Mouse (Mus musculus) inflammation-experienced regulatory T-cells, adult 6 months (primary cell): ENCODE measurements around the gene Naif1. TPM values are rescaled to one million over a fixed set of nuclear protein-coding genes. Genes with fewer than 3 reads are reported as not detected.

Experiments used
- ATAC-seq: one replicate; pipeline ENCODE4 v1.8.0; 2017
- polyA plus RNA-seq, 3 experiments: library from polyadenylated mRNA; unstranded; fragments of 100-300 nt; shearing (Covaris generic); gene quantifications; one replicate each; pipeline ENCODE4 v1.2.1; 2017

Gene Naif1
- 1 to 10 TPM; 4.6 to 6.0 (median 4.8) TPM for polyA plus RNA-seq

GRCm38 (mm10) chr2:32449761-32450754 is at the start of gene Naif1:
Naif1 (plus strand) TSS chr2:32450457.
- ATAC-seq, result no peak

- peak; percentile 83 for ATAC-seq
These were observed 45.6 kb upstream of the Naif1 start for GRCm38 (mm10) chr2:32404663-32405062.

GRCm38 (mm10) chr2:32407144-32407824 is 43.0 kb upstream of the Naif1 start:
- ATAC-seq, result no peak

GRCm38 (mm10) chr2:32408429-32409424 is 41.5 kb upstream of the Naif1 start:
- no peak for ATAC-seq

GRCm38 (mm10) chr2:32411407-32411806 is 38.9 kb upstream of the Naif1 start:
- no peak for ATAC-seq

- no peak for ATAC-seq
These were observed 37.3 kb upstream of the Naif1 start for GRCm38 (mm10) chr2:32412742-32413531.

GRCm38 (mm10) chr2:32413936-32414335 is 36.3 kb upstream of the Naif1 start:
- no peak for ATAC-seq

GRCm38 (mm10) chr2:32415801-32416200 is 34.5 kb upstream of the Naif1 start:
- no peak for ATAC-seq

- no peak for ATAC-seq
These were observed 33.7 kb upstream of the Naif1 start for GRCm38 (mm10) chr2:32416556-32416955.

GRCm38 (mm10) chr2:32417486-32417885 is 32.8 kb upstream of the Naif1 start:
- ATAC-seq, result no peak

GRCm38 (mm10) chr2:32418430-32419151 is 31.7 kb upstream of the Naif1 start:
- no peak for ATAC-seq

GRCm38 (mm10) chr2:32419359-32419758 is 30.9 kb upstream of the Naif1 start:
- no peak for ATAC-seq

- ATAC-seq, result no peak
These were observed 30.1 kb upstream of the Naif1 start for GRCm38 (mm10) chr2:32420066-32420608.

GRCm38 (mm10) chr2:32420647-32421046 is 29.6 kb upstream of the Naif1 start:
- ATAC-seq, result no peak

- ATAC-seq, result no peak
These were observed 28.4 kb upstream of the Naif1 start for GRCm38 (mm10) chr2:32421851-32422251.

- ATAC-seq, result peak; percentile 79
These were observed 26.6 kb upstream of the Naif1 start for GRCm38 (mm10) chr2:32423481-32424331.

GRCm38 (mm10) chr2:32424796-32425195 is 25.5 kb upstream of the Naif1 start:
- no peak for ATAC-seq

- no peak for ATAC-seq
These were observed 24.7 kb upstream of the Naif1 start for GRCm38 (mm10) chr2:32425568-32425967.

- no peak for ATAC-seq
These were observed 24.1 kb upstream of the Naif1 start for GRCm38 (mm10) chr2:32426141-32426540.
